Mouse (Mus musculus): Measurements from ENCODE around the gene Fam114a1. TPM values are rescaled to one million over a fixed set of nuclear protein-coding genes. Genes with fewer than 3 reads are reported as not detected.
A peak's percentile ranks its signal among the peaks of the same experiment; 100 is the strongest.

The Fam114a1 gene
- polyA plus RNA-seq (2011; ENCODE audit: insufficient read length, low read depth, missing spikeins) = 153 and 177 TPM in 2 replicates

GRCm38 (mm10) chr5:64969861-64970771 lies at the start of gene Fam114a1:
Gene Fam114a1, plus strand, starts transcription at chr5:64970071.
- H3K4me1 ChIP-seq (ENCODE audit: control insufficient read depth, insufficient read depth, low read length) = 0 out of 2 replicates have a peak, but pooled peaks cover 6% of the 10 kb centered on the region
- peak within 1 kb of the TSS; percentile 86 for H3K4me3 ChIP-seq (ENCODE audit: insufficient read depth, low read length)
- peak within 1 kb of the TSS; percentile 80 for H3K27ac ChIP-seq (ENCODE audit: insufficient read depth, low read length)
- no peak for TF ChIP-seq CTCF (IDR thresholded peaks at IDR 0.05; ENCODE audit: borderline replicate concordance, insufficient read depth, low read length)
- TF ChIP-seq POLR2A (IDR thresholded peaks at IDR 0.05; ENCODE audit: low read depth, low read length) = peak; percentile 59

- Histone ChIP-seq H3K27ac (ENCODE audit: insufficient read depth, low read length) (no peak overlapping the region), H3K4me3 (ENCODE audit: insufficient read depth, low read length) (no peak overlapping the region), H3K4me1 (ENCODE audit: control insufficient read depth, insufficient read depth, low read length) (no peaks in the 10 kb centered on the region)
- TF ChIP-seq CTCF (IDR thresholded peaks at IDR 0.05; ENCODE audit: borderline replicate concordance, insufficient read depth, low read length) (no peak), POLR2A (IDR thresholded peaks at IDR 0.05; ENCODE audit: low read depth, low read length) (no peak)
These were observed 46.9 kb upstream of the Fam114a1 start for GRCm38 (mm10) chr5:64922891-64923381.

- H3K4me1 ChIP-seq (ENCODE audit: control insufficient read depth, insufficient read depth, low read length) = no peaks in the 10 kb centered on the region
- no peak overlapping the region for H3K27ac ChIP-seq (ENCODE audit: insufficient read depth, low read length)
- H3K4me3 ChIP-seq (ENCODE audit: insufficient read depth, low read length) = no peak overlapping the region
- TF ChIP-seq POLR2A (IDR thresholded peaks at IDR 0.05; ENCODE audit: low read depth, low read length) (no peak), CTCF (IDR thresholded peaks at IDR 0.05; ENCODE audit: borderline replicate concordance, insufficient read depth, low read length) (no peak)
These were observed 37.7 kb upstream of the Fam114a1 start for GRCm38 (mm10) chr5:64932215-64932614.

- TF ChIP-seq POLR2A (IDR thresholded peaks at IDR 0.05; ENCODE audit: low read depth, low read length) (no peak), CTCF (IDR thresholded peaks at IDR 0.05; ENCODE audit: borderline replicate concordance, insufficient read depth, low read length) (no peak)
- no peak overlapping the region for H3K4me3 ChIP-seq (ENCODE audit: insufficient read depth, low read length)
- H3K4me1 ChIP-seq (ENCODE audit: control insufficient read depth, insufficient read depth, low read length) = no peaks in the 10 kb centered on the region
- H3K27ac ChIP-seq (ENCODE audit: insufficient read depth, low read length) = no peak overlapping the region
These were observed 37.1 kb upstream of the Fam114a1 start for GRCm38 (mm10) chr5:64932775-64933174.

GRCm38 (mm10) chr5:64951486-64951885 lies 18.4 kb upstream of the Fam114a1 start:
- no peak overlapping the region for H3K4me3 ChIP-seq (ENCODE audit: insufficient read depth, low read length)
- no peaks in the 10 kb centered on the region for H3K4me1 ChIP-seq (ENCODE audit: control insufficient read depth, insufficient read depth, low read length)
- no peak overlapping the region for H3K27ac ChIP-seq (ENCODE audit: insufficient read depth, low read length)
- TF ChIP-seq CTCF (IDR thresholded peaks at IDR 0.05; ENCODE audit: borderline replicate concordance, insufficient read depth, low read length) (no peak), POLR2A (IDR thresholded peaks at IDR 0.05; ENCODE audit: low read depth, low read length) (no peak)

- no peak overlapping the region for H3K27ac ChIP-seq (ENCODE audit: insufficient read depth, low read length)
- no peak overlapping the region for H3K4me3 ChIP-seq (ENCODE audit: insufficient read depth, low read length)
- no peak for TF ChIP-seq CTCF (IDR thresholded peaks at IDR 0.05; ENCODE audit: borderline replicate concordance, insufficient read depth, low read length)
- no peak for TF ChIP-seq POLR2A (IDR thresholded peaks at IDR 0.05; ENCODE audit: low read depth, low read length)
- no peaks in the 10 kb centered on the region for H3K4me1 ChIP-seq (ENCODE audit: control insufficient read depth, insufficient read depth, low read length)
These were observed 14.9 kb upstream of the Fam114a1 start for GRCm38 (mm10) chr5:64954931-64955330.

- Histone ChIP-seq H3K4me1 (ENCODE audit: control insufficient read depth, insufficient read depth, low read length) (no peaks in the 10 kb centered on the region), H3K4me3 (ENCODE audit: insufficient read depth, low read length) (no peak overlapping the region), H3K27ac (ENCODE audit: insufficient read depth, low read length) (no peak overlapping the region)
- TF ChIP-seq CTCF (IDR thresholded peaks at IDR 0.05; ENCODE audit: borderline replicate concordance, insufficient read depth, low read length) (no peak), POLR2A (IDR thresholded peaks at IDR 0.05; ENCODE audit: low read depth, low read length) (no peak)
These were observed 10.7 kb upstream of the Fam114a1 start for GRCm38 (mm10) chr5:64958991-64959842.

GRCm38 (mm10) chr5:64959843-64960230 lies 10.0 kb upstream of the Fam114a1 start, which contains the start of gene Tlr6:
Gene Tlr6, minus strand, starts transcription at chr5:64960097.
- H3K4me3 ChIP-seq (ENCODE audit: insufficient read depth, low read length) = no peak within 1 kb of the TSS
- TF ChIP-seq CTCF (IDR thresholded peaks at IDR 0.05; ENCODE audit: borderline replicate concordance, insufficient read depth, low read length) (no peak), POLR2A (IDR thresholded peaks at IDR 0.05; ENCODE audit: low read depth, low read length) (no peak)
- no peaks in the 10 kb centered on the region for H3K4me1 ChIP-seq (ENCODE audit: control insufficient read depth, insufficient read depth, low read length)
- H3K27ac ChIP-seq (ENCODE audit: insufficient read depth, low read length) = no peak within 1 kb of the TSS

- TF ChIP-seq POLR2A (IDR thresholded peaks at IDR 0.05; ENCODE audit: low read depth, low read length) (no peak), CTCF (IDR thresholded peaks at IDR 0.05; ENCODE audit: borderline replicate concordance, insufficient read depth, low read length) (no peak)
These were observed 8.9 kb upstream of the Fam114a1 start for GRCm38 (mm10) chr5:64960857-64961391.

More at GRCm38 (mm10) chr5:64960857-64961391, 8.9 kb upstream of the Fam114a1 start:
- no peak overlapping the region for H3K27ac ChIP-seq (ENCODE audit: insufficient read depth, low read length)
- no peaks in the 10 kb centered on the region for H3K4me1 ChIP-seq (ENCODE audit: control insufficient read depth, insufficient read depth, low read length)
- no peak overlapping the region for H3K4me3 ChIP-seq (ENCODE audit: insufficient read depth, low read length)
